Mouse (Mus musculus) heart, adult 8-10 months (tissue): ENCODE measurements around the gene Cilp. TPM values are rescaled to one million over a fixed set of nuclear protein-coding genes. Genes with fewer than 3 reads are reported as not detected.
"Not testable (repeated sequence)": the region's sequence is repeated elsewhere in the genome, so short reads cannot be mapped to it uniquely, and the experiment has no call there.

ENCODE experiments used
- DNase-seq: peaks from one replicate; pipeline ENCODE4 v3.0.0; 2022; ENCODE audit warnings: low spot score
- total RNA-seq, 4 experiments: library from RNA; stranded (reverse); gene quantifications; 2 replicates each; pipeline ENCODE4 v1.2.4; 2022

Gene Cilp
- total RNA-seq, 4 experiments from 2014 or later: 1.5 to 2.8 (median 2.4) TPM

- DNase-seq: no peak
These were observed 16.6 kb upstream of the Cilp start for GRCm38 (mm10) chr9:65248377-65248690.

DNA sequence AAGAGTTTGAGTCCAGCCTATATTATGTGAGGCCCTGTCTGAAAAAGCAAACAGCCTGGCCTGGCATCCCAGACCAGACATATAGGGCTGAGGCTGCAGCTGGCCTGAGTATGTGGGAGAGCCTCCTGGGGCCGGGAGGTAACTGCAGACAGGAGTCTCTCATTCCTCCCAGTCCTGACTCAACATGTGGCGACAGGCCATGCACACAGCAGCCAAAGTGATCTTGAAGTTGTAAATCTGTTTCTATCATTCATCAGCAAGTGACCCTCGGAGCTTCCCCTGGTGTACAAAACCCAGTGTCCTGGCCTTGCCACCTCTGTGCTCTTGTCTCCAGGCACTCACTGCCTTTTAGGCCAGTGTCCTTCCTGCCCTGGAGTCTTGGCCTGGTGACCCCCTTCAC is 13.0 kb upstream of the Cilp start:
- DNase-seq: no peak

- DNase-seq: no peak
These were observed 8.9 kb upstream of the Cilp start for GRCm38 (mm10) chr9:65255906-65256600.

DNA sequence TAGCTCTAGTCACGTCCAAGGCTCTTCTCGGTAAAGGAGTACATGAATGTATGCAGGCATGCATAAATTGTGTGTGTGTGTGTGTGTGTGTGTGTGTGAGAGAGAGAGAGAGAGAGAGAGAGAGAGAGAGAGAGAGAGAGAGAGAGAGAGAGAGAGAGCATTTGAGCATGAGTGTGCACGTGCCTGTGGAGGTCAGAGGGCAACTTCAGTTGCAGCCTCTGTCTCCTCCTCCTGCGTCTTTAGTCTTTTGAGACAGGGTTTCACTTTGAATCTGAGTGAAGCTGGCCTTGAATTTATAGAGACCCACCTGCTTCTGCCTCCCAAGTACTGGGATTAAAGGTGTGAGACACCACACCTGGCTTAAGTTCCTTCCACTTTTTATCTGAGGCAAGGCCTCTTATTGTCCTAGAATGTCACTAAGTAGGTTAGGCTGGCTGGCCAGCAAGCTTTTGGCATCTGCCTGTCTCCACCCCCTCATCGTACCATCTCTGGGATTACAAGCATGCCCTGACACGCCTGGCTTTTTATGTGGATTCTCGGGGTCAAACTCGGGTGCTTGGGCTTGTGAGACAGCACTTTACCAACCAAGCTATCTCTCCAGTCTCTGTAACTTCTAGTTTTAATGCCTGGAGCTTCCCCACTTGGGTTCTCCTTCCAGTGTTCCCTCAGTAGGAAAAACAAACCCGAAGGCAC is 7.6 kb upstream of the Cilp start:
- DNase-seq: no peak

- no peak for DNase-seq
These were observed 5.6 kb upstream of the Cilp start for GRCm38 (mm10) chr9:65259366-65259765.

- peak; percentile 52 for DNase-seq
These were observed 3.3 kb upstream of the Cilp start for GRCm38 (mm10) chr9:65261591-65262230.

- no peak for DNase-seq
These were observed 2.3 kb upstream of the Cilp start for GRCm38 (mm10) chr9:65262641-65263120.

DNA sequence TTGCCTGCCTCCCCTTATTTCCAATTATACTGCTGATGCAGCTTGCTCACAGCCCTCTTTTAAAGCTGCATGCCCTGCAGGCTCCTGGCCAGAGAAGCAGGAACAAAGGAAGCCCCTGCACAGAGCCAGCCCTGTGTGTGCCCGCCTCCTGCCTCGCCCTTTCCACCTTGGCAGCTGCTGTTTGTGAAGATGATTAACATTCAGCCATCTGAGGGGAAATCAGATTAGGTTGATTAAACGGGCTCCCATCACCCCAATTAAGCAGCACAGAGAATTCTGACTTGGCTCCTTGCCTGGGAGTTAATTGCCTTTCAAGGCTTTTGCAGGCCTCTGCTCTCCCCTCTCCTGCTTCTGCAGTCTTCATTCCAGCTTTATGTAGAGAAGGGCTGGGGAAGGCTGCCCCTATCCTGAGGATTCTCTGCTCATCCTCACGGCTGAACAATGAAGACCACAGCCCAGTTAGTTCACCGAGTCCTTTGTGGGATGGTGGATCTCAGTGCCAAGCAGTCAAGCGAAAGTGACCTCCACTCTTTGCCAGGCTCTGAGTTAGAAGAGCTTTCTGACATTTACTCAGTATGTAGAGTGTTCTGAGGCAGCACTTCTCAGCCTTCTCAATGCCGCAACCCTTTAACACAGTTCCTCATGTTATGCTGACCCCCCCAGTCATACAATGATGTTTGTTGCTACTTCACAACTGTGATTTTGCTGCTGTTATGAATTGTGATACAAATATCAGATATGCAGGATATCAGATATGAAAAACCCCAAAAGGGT is 2.9 kb downstream of the Cilp start:
- DNase-seq: no peak

GRCm38 (mm10) chr9:65273048-65273809 is 8.2 kb downstream of the Cilp start:
- no peak for DNase-seq

DNA sequence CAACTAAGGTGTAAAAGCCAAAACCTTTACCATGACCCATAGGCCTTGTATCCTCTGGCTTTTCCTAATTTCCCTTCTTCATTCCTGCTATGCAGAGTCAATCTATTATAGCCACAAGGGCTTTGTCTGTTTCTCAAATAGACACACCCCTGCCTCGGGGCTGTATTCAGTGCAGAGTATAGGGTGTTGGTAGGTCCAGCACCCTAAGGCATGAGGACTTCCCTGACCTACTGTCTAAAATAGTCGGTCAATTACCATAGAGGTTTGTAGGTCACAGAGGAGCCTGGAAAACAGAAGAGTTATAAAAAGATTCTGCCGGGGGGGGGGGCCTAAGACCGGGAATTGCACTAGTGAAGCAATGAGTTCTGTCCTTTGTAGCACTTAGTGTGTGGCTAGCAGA is 8.9 kb downstream of the Cilp start:
- no peak for DNase-seq

DNA sequence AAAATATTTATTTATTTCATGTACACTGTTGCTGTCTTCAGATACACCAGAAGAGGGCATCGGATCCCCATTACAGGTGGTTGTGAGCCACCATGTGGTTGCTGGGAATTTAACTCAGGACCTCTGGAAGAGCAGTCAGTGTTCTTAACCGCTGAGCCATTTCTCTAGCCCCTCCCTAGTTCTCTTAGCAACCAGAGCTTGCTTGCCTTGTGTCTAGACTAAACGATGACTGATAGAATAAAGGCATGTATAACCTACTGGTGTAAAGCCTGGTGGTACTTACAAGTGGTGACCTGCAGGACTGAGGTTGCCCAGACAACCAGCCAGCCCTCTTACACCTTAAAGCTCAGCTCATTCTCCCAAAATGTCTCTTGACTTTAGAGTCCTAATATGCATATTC is 9.9 kb downstream of the Cilp start:
- DNase-seq: not testable (repeated sequence)

DNA sequence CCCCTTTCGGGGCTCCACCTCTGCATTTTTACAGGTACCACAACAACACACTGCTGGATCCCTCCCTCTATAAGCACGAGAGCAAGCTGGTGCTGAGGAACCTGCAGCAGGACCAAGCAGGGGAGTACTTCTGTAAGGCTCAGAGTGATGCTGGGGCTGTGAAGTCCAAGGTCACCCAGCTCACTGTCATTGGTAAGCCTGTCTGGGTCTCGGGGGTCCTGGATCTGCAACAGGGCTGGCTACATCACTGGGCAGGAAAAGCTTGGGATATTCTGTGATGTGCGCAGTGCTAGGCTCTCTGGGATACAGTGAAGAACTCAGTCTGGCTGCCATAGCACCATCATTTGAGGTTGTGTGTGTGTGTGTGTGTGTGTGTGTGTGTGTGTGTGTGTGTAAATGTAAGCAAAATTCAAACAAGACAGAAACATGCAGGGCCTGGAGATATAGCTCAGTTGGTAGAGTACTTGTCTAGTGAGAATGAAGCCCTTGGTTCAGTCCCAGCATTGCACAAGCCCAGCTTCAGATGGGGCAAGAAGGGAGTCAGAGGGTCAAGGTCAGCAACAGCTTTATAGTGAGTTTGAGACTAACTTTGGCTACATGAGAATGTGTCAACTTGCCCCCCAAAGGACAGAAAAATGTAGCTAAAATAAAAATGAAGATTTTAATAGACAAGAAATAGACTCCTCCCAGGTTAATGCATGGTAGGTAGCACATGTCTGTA is 11.0 kb downstream of the Cilp start:
- DNase-seq: no peak

DNA sequence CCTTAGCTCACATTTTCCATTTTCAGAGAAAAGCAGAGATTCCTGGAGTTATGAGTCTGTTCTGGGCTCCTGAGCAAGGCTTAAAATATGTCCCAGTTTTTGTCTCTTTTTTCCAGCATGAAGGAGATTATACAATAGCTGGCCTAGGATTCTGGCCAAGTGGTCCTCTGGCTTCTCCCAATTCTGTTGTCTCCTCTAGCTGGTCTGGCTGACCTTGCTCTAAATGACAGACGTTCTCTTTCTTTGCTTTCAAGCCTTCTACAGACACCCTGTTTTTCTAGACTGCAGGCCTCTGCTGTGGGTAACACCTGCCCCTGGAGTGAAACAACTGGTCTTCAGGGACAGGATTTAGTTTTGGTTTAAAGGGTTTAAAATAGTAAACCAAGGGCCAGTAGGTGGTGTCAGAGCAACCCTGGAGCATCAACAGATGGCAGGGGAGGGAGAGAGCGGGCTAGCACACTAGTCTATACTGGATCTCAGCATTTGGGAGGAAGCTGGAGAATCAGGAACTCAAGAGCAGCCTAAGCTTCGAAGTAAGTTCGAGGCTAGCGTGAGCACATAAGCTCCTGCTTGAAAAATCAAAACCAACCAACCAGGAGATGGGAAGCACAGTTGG is 16.7 kb downstream of the Cilp start:
- peak; percentile 48 for DNase-seq

GRCm38 (mm10) chr9:65283301-65283700 is 18.3 kb downstream of the Cilp start:
- DNase-seq: peak; percentile 62

GRCm38 (mm10) chr9:65288252-65288651 is 23.3 kb downstream of the Cilp start:
- DNase-seq: not testable (repeated sequence)

DNA sequence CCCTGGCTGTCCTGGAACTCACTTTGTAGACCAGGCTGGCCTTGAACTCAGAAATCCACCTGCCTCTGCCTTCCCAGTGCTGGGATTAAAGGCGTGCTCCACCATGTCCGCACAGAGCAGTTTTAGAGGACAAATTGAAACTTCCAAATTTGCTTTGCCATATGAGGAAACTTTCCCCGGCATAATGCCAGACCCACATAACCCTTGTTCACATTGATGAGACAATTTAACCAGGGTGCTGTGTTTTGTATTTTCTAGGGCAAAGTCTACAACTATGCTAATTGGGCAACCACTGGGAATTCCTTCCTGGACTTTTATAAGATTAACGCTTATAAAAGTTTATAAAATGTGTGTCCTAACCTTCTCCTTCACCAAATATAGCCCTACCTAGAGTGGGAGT is 25.0 kb downstream of the Cilp start:
- no peak for DNase-seq

GRCm38 (mm10) chr9:65292421-65292820 is 27.4 kb downstream of the Cilp start:
- DNase-seq: no peak

GRCm38 (mm10) chr9:65293119-65293518 is 28.1 kb downstream of the Cilp start:
- DNase-seq: no peak

GRCm38 (mm10) chr9:65293580-65293972 is 28.6 kb downstream of the Cilp start:
- DNase-seq: no peak
